Mouse (Mus musculus) left cerebral cortex, postnatal 25 days (tissue): ENCODE data around the gene Ngp. TPM values are rescaled to one million over a fixed set of nuclear protein-coding genes. Genes with fewer than 3 reads are reported as not detected.
"Not testable (repeated sequence)": the region's sequence is repeated elsewhere in the genome, so short reads cannot be mapped to it uniquely, and the experiment has no call there.

Source experiments
- DNase-seq, 2 experiments: peaks; one replicate each; pipeline ENCODE4 v3.0.0; 2022; ENCODE audit warnings: low spot score in 2 of 2, mixed read lengths in 1 of 2
- intact Hi-C: fragments of 180-260 bp; cut with DNase I; formaldehyde crosslinking; loops from one replicate; pipeline ENCODE4 v1.15.1; 2025
- total RNA-seq, 2 experiments: library from RNA; stranded (reverse); gene quantifications; 2 replicates each; pipeline ENCODE4 v1.2.3; 2021

Gene Ngp
- total RNA-seq, result not detected

GRCm38 (mm10) chr9:110419511-110420112, at the start of gene Ngp:
Gene Ngp, plus strand, starts transcription at chr9:110419747.
- no peak for DNase-seq
- intact Hi-C loops, result no loop called here

- no peak for DNase-seq
- intact Hi-C loops, result no loop called here
These were observed 49.7 kb upstream of the Ngp start for GRCm38 (mm10) chr9:110369860-110370259.

GRCm38 (mm10) chr9:110373871-110374270, 45.7 kb upstream of the Ngp start:
- intact Hi-C loops, result no loop called here
- DNase-seq, result no peak

GRCm38 (mm10) chr9:110375668-110376067, 43.9 kb upstream of the Ngp start:
- intact Hi-C loops, result no loop called here
- no peak for DNase-seq

- DNase-seq, result peak in 1 of 2 experiments; percentile 59
- intact Hi-C loops, result not testable (repeated sequence)
These were observed 41.9 kb upstream of the Ngp start for GRCm38 (mm10) chr9:110377655-110378054.

GRCm38 (mm10) chr9:110379361-110379760, 40.2 kb upstream of the Ngp start:
- intact Hi-C loops, result no loop called here
- no peak for DNase-seq

- intact Hi-C loops, result no loop called here
- DNase-seq, result no peak
These were observed 38.9 kb upstream of the Ngp start for GRCm38 (mm10) chr9:110380662-110381061.

- no peak for DNase-seq
- intact Hi-C loops, result no loop called here
These were observed 38.3 kb upstream of the Ngp start for GRCm38 (mm10) chr9:110381292-110381691.

- intact Hi-C loops, result no loop called here
- DNase-seq, result no peak
These were observed 35.1 kb upstream of the Ngp start for GRCm38 (mm10) chr9:110384369-110384929.

- intact Hi-C loops, result no loop called here
- no peak for DNase-seq
These were observed 31.5 kb upstream of the Ngp start for GRCm38 (mm10) chr9:110388011-110388410.

GRCm38 (mm10) chr9:110390843-110391242, 28.7 kb upstream of the Ngp start:
- DNase-seq, result no peak
- intact Hi-C loops, result no loop called here

GRCm38 (mm10) chr9:110393295-110393694, 26.3 kb upstream of the Ngp start:
- DNase-seq, result no peak

GRCm38 (mm10) chr9:110400650-110401049, 18.9 kb upstream of the Ngp start:
- DNase-seq, result no peak
- intact Hi-C loops, result no loop called here

More at GRCm38 (mm10) chr9:110393295-110393694, 26.3 kb upstream of the Ngp start:
- intact Hi-C loops, result no loop called here

- intact Hi-C loops, result no loop called here
- DNase-seq, result no peak
These were observed 16.8 kb upstream of the Ngp start for GRCm38 (mm10) chr9:110402731-110403130.

- DNase-seq, intact Hi-C loops: not testable (repeated sequence)
These were observed 16.3 kb upstream of the Ngp start for GRCm38 (mm10) chr9:110403240-110403639.

- intact Hi-C loops, result loop anchor here (1.0 kb wide), 1 partner anchor 126 kb away; no protein-coding TSS in a partner anchor
- DNase-seq, result peak in 1 of 2 experiments; percentile 25
These were observed 12.0 kb upstream of the Ngp start for GRCm38 (mm10) chr9:110407311-110408098.

- intact Hi-C loops, result loop anchor here (1.0 kb wide), 1 partner anchor 125 kb away; no protein-coding TSS in a partner anchor
- peak; percentile 93 to 97 for DNase-seq
These were observed 11.3 kb upstream of the Ngp start, which contains the start of gene Ptpn23 for GRCm38 (mm10) chr9:110408099-110408773. Gene Ptpn23, minus strand, starts transcription at chr9:110408213.

GRCm38 (mm10) chr9:110410908-110411887, 8.3 kb upstream of the Ngp start:
- intact Hi-C loops, result loop anchor here (2.0 to 5.0 kb wide), 3 partner anchors 66 to 461 kb away; partner anchors contain the start of genes Kif9 and Klhl18

GRCm38 (mm10) chr9:110412926-110413325, 6.6 kb upstream of the Ngp start:
- intact Hi-C loops, result loop anchor here (2.0 to 5.0 kb wide), 3 partner anchors 64 to 459 kb away; partner anchors contain the start of genes Kif9 and Klhl18
- DNase-seq, result peak in 1 of 2 experiments; percentile 29

More at GRCm38 (mm10) chr9:110410908-110411887, 8.3 kb upstream of the Ngp start:
- peak; percentile 71 to 82 for DNase-seq
